Mouse (Mus musculus) neutrophil, adult 5-6 weeks (primary cell): ENCODE results near the gene Insrr. TPM values are rescaled to one million over a fixed set of nuclear protein-coding genes. Genes with fewer than 3 reads are reported as not detected.
A peak's percentile ranks its signal among the peaks of the same experiment; 100 is the strongest.
"Not testable (repeated sequence)": the region's sequence is repeated elsewhere in the genome, so short reads cannot be mapped to it uniquely, and the experiment has no call there.

ENCODE experiments used
- ATAC-seq: fragments of 151-379, 151-347 bp; 2 replicates; pipeline ENCODE4 v1.8.0; 2017; ENCODE audit warnings: mild to moderate bottlenecking, moderate TSS enrichment; ENCODE audit not compliant: insufficient number of reproducible peaks, poor library complexity, low FRiP score, severe bottlenecking; ENCODE audit errors: extremely low read depth
- total RNA-seq: library from RNA; stranded (forward); fragments of 200-1000 nt; gene quantifications from 2 replicates; pipeline ENCODE4 v1.2.3, GENCODE M21; 2017

The Insrr gene
- total RNA-seq, 1 experiment from 2014 or later = not detected

GRCm38 (mm10) chr3:87818226-87818625, 21.5 kb downstream of the Insrr start:
- no peak for ATAC-seq

- ATAC-seq = not testable (repeated sequence)
These were observed 27.5 kb downstream of the Insrr start, which contains the start of gene Pear1 for GRCm38 (mm10) chr3:87824206-87824605. Gene Pear1, minus strand, starts transcription at chr3:87824306.

DNA sequence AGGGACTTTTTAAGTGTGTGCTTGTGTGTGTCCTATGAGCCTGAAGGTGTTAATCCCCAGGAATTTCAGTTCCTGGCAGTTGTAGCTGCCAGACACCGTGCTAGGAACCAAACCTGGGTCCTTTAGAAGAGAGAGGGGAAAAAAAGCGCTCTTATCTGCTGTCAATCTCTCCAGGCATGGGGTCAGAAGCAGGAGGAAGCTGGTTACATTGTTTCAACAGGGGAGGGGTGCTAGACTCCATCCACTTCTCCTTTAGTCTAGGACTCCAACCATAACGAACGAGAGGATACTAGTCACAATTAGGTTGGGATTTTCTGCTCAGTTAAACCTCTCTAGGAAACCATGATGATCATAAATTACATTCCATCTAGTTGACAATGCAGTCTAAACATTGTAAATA, 31.7 kb downstream of the Insrr start:
- no peak for ATAC-seq

DNA sequence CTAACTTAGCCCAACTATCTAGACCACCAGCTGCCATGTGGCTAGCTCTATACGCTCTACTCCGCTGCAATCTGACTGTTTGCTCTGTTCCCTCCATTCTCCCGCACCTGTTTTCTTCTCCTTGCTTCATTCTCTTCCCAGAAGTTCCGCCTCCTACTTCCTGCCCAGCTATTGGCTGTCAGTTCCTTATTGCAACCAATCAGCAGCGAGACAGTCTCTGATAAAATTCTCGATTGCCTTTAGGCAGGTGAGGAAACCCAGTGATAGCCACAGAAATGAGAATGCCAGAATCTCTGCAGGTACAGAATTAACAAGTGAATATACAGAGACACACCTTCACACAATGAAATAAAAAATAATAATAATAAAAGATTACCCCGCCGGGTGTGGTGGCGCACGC, 32.3 kb downstream of the Insrr start:
- no peak for ATAC-seq

- no peak for ATAC-seq
These were observed 35.5 kb downstream of the Insrr start for GRCm38 (mm10) chr3:87832109-87832859.

DNA sequence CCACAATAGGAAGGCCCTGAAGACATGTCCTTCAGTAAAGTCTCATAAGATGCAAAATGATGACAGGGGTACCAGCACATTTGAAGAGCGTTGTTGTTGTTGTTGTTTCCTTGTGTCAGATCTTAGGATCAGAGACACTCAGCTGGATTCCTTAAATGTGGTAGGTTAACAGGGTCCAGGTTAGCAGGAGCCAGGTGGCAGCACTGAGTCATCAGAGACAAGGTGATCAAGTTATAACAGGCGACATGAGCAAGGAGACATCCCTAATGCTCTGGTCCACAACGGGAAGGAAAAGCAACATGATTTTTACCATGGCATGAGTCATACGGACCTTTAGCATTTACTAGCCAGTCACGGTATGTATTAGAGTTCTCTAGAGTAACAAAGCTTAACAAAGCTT, 36.7 kb downstream of the Insrr start:
- no peak for ATAC-seq

DNA sequence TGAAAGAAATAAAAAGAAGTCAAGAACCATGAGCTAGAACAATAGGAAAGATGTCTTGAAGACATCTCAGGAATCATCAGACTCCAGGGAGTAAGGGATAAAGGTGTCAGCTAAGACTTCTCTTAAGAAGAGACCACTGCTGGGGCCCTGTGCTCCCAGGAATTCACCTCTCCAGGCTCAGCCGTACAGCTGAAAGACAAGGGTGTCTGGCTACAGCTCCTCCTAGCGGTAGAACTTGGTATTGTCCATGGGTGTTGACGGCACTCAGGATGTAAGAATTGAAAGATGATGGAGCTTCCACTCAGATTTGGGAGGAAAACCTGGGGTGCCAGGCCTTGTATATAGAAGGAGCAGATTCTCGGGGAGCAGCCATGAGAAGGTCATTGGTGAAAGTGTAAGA, 41.9 kb downstream of the Insrr start:
- ATAC-seq = peak; percentile 67; the same call in 1 of the 2 replicates

- no peak for ATAC-seq
These were observed 44.1 kb downstream of the Insrr start for GRCm38 (mm10) chr3:87840858-87841257.

- no peak for ATAC-seq
These were observed 48.2 kb downstream of the Insrr start for GRCm38 (mm10) chr3:87844981-87845380.

DNA sequence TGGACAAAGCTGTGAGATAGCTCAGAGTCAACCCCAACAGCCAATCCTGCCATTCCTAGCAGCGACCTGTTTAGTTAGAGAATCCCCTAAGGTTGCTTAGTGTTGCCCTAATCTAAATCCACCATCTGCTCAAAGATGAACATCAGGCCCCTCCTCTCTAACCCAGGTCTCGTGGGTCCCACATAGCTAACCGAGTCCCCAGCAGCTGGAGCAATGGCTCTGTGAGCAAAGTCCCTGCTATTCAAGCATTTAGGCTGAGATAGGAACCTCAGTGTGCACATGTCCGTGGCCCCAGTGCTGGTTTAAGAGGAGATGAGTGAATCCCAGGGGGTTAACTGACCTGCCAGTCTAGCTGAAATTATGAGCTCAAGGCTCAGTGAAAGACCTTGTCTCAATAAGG, 49.4 kb downstream of the Insrr start:
- ATAC-seq = no peak

- ATAC-seq = peak; percentile 66
These were observed 49.9 kb downstream of the Insrr start, which contains the start of gene Sh2d2a for GRCm38 (mm10) chr3:87846650-87847110. Gene Sh2d2a, plus strand, starts transcription at chr3:87846755.

GRCm38 (mm10) chr3:87847680-87848079, 50.9 kb downstream of the Insrr start:
- no peak for ATAC-seq

DNA sequence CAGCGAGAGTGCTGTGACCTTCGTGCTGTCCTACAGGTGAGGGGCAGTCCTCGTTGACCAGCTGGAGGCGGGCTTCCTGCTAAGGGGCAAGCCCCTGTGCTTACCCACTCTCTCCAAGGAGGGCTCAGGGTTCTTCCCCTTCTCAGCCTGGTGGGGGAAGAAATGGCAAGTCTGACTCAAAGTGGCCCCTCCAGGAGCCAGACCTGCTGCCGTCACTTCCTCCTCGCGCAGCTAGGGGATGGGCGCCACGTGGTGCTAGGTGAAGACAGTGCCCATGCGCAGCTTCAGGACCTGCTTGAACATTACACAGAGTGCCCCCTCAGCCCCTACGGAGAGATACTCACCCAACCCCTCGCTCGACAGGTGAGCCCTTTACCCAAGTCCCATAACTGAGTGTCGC, 52.4 kb downstream of the Insrr start:
- no peak for ATAC-seq

- ATAC-seq = no peak
These were observed 58.2 kb downstream of the Insrr start for GRCm38 (mm10) chr3:87854795-87855568.

GRCm38 (mm10) chr3:87855936-87856335, 59.2 kb downstream of the Insrr start:
- no peak for ATAC-seq

DNA sequence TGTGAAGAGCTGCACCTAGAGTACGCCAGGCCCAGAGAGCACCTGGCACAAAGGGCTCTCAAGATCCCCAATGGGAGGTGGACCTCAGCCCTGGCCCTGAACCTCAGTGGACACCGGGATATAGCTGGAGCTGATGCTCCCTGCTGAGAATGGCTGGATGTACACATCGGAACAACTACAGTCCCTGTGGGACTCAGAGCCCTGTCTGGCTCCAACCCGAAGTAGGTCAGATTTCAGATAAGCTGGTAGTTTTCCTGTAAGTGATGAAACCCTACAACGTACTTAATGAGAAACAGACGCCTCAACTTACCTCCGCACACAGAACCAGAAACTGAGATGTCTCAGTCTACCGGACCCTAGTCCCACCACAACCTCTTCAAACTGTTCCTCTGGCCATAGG, 60.9 kb downstream of the Insrr start:
- ATAC-seq = no peak

DNA sequence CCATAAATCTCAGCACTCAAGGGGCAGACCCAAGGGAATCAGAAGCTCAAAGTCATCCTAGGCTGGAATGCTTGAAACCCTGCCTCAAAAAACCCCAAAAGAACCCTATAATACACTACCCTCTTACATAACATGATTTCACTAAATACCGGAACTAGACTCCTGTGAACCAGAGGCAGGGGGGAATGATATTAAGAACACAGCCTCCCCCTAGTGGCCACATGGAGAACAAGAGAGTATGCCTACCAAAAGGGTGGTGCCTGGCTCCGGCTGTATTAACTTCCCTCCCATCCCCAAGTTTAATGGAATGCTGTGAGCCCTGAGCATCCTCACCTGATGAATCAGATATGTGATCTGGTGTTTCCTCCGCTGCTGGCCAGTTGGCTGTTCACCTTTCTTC, 63.1 kb downstream of the Insrr start:
- peak; percentile 72; the same call in 1 of the 2 replicates for ATAC-seq

GRCm38 (mm10) chr3:87864111-87864510, 67.4 kb downstream of the Insrr start:
- not testable (repeated sequence) for ATAC-seq
